Mouse (Mus musculus) heart, embryonic 11.5 days (tissue): ENCODE results near the gene Trak1. TPM values are rescaled to one million over a fixed set of nuclear protein-coding genes. Genes with fewer than 3 reads are reported as not detected.

Experiments used
- ATAC-seq: fragments of 200-750 bp; cut with Nextera tagmentation; replicated peaks from 2 replicates; pipeline ENCODE4 v1.8.0; 2017; ENCODE audit warnings: moderate library complexity; ENCODE audit not compliant: insufficient number of reproducible peaks, low FRiP score, low TSS enrichment
- H3K27ac ChIP-seq: fragments of 300-500 bp; sonication (generic); 2 replicates; pipeline ENCODE4 v1.5.1; 2014; ENCODE audit warnings: mild to moderate bottlenecking, low read depth, low read length
- H3K27me3 ChIP-seq: fragments of 300-500 bp; sonication (generic); 2 replicates; pipeline ENCODE4 v1.6.1; 2014; ENCODE audit warnings: mild to moderate bottlenecking, low read length, mixed read lengths; ENCODE audit not compliant: control insufficient read depth, insufficient read depth
- H3K36me3 ChIP-seq: fragments of 300-500 bp; sonication (generic); 2 replicates; pipeline ENCODE4 v1.6.1; 2014; ENCODE audit warnings: mild to moderate bottlenecking, low read length, moderate library complexity, mixed read lengths; ENCODE audit not compliant: control insufficient read depth, insufficient read depth
- H3K4me1 ChIP-seq: fragments of 300-500 bp; sonication (generic); 2 replicates; pipeline ENCODE4 v1.6.1; 2014; ENCODE audit warnings: low read length; ENCODE audit not compliant: control insufficient read depth, insufficient read depth
- H3K4me2 ChIP-seq: fragments of 300-500 bp; sonication (generic); 2 replicates; pipeline ENCODE4 v1.6.1; 2014; ENCODE audit warnings: mild to moderate bottlenecking, moderate library complexity
- H3K4me3 ChIP-seq: fragments of 300-500 bp; sonication (generic); 2 replicates; pipeline ENCODE4 v1.5.1; 2014; ENCODE audit warnings: low read depth, low read length
- H3K9ac ChIP-seq: fragments of 300-500 bp; sonication (generic); 2 replicates; pipeline ENCODE4 v1.6.1; 2014; ENCODE audit warnings: mild to moderate bottlenecking, low read depth, low read length, moderate library complexity
- H3K9me3 ChIP-seq: fragments of 300-500 bp; sonication (generic); replicated peaks from 2 replicates; pipeline ENCODE4 v1.6.1; 2016; ENCODE audit warnings: low read length; ENCODE audit not compliant: control insufficient read depth
- WGBS: fragments of 180-500 bp; shearing (Covaris S2); extraction: QIAGEN DNeasy Blood & Tissue Kit; methylation state at CpG from one replicate; pipeline ENCODE4 v1.1.7; 2014; ENCODE audit not compliant: insufficient replicate concordance; 5-methylcytosine and 5-hydroxymethylcytosine counted together
- polyA plus RNA-seq: library from polyadenylated mRNA; unstranded; fragments of >200 nt; fragmentation: Nextera tagmentation; extraction: Ambion mirVana; gene quantifications from 2 replicates; pipeline ENCODE4 v1.2.1, GENCODE M21; 2014

Trak1 gene
- polyA plus RNA-seq, 1 experiment from 2014 or later: 21.3 TPM

GRCm38 (mm10) chr9:121285341-121286324, 11.7 kb upstream of the Trak1 start:
- Histone ChIP-seq H3K4me3 (peak overlapping the region; percentile 52), H3K4me1 (no peaks in the 10 kb centered on the region), H3K9me3 (0 out of 2 replicates have a peak, but pooled peaks cover 3% of the 10 kb centered on the region), H3K27ac (peak overlapping the region; percentile 41; the same call in 1 of the 2 replicates), H3K4me2 (peak overlapping the region; percentile 67), H3K27me3 (no peaks in the 10 kb centered on the region), H3K9ac (peak overlapping the region; percentile 70), H3K36me3 (no peaks in the 10 kb centered on the region)
- peak; percentile 76; the same call in 1 of the 2 replicates for ATAC-seq
- 17% methylated on average over 29 of the region's 29 CpGs for WGBS

- H3K9me3 ChIP-seq: 0 out of 2 replicates have a peak, but pooled peaks cover 3% of the 10 kb centered on the region
- H3K36me3 ChIP-seq: no peaks in the 10 kb centered on the region
- no peak overlapping the region for H3K27ac ChIP-seq
- no peaks in the 10 kb centered on the region for H3K27me3 ChIP-seq
- no peaks in the 10 kb centered on the region for H3K4me1 ChIP-seq
- WGBS: 68% methylated on average over 3 of the region's 3 CpGs
- no peak for ATAC-seq
- peak overlapping the region; percentile 52 for H3K4me3 ChIP-seq
- H3K4me2 ChIP-seq: peak overlapping the region; percentile 67
- H3K9ac ChIP-seq: peak overlapping the region; percentile 70
Measured at GRCm38 (mm10) chr9:121286325-121286901, 10.9 kb upstream of the Trak1 start.

GRCm38 (mm10) chr9:121291275-121291674, 6.0 kb upstream of the Trak1 start:
- Histone ChIP-seq H3K36me3 (no peaks in the 10 kb centered on the region), H3K4me1 (no peaks in the 10 kb centered on the region), H3K4me3 (no peak overlapping the region), H3K9me3 (no peaks in the 10 kb centered on the region), H3K27me3 (no peaks in the 10 kb centered on the region), H3K9ac (no peak overlapping the region), H3K4me2 (no peak overlapping the region), H3K27ac (no peak overlapping the region)
- WGBS: 57% methylated on average over 2 of the region's 2 CpGs
- no peak for ATAC-seq

GRCm38 (mm10) chr9:121293187-121293586, 4.1 kb upstream of the Trak1 start:
- no peak overlapping the region for H3K4me3 ChIP-seq
- H3K4me1 ChIP-seq: peaks cover under 1% of the 10 kb centered on the region; the same call in 1 of the 2 replicates
- H3K9me3 ChIP-seq: no peaks in the 10 kb centered on the region
- no peak for ATAC-seq
- no peak overlapping the region for H3K4me2 ChIP-seq
- no peaks in the 10 kb centered on the region; the same call in 1 of the 2 replicates for H3K27me3 ChIP-seq
- H3K9ac ChIP-seq: no peak overlapping the region
- H3K36me3 ChIP-seq: no peaks in the 10 kb centered on the region
- WGBS: 81% methylated on average over 7 of the region's 7 CpGs
- no peak overlapping the region for H3K27ac ChIP-seq

GRCm38 (mm10) chr9:121295221-121295620, 2.1 kb upstream of the Trak1 start:
- no peak overlapping the region for H3K4me2 ChIP-seq
- no peak overlapping the region for H3K9ac ChIP-seq
- H3K36me3 ChIP-seq: no peaks in the 10 kb centered on the region
- no peak overlapping the region for H3K27ac ChIP-seq
- H3K4me1 ChIP-seq: peaks cover 19% of the 10 kb centered on the region
- H3K9me3 ChIP-seq: no peaks in the 10 kb centered on the region
- no peaks in the 10 kb centered on the region; the same call in 1 of the 2 replicates for H3K27me3 ChIP-seq
- WGBS: 72% methylated on average over 7 of the region's 7 CpGs
- H3K4me3 ChIP-seq: no peak overlapping the region
- ATAC-seq: no peak

GRCm38 (mm10) chr9:121298065-121298398, 730 bp downstream of the Trak1 start:
- Histone ChIP-seq H3K4me1 (peaks cover 27% of the 10 kb centered on the region), H3K27me3 (no peaks in the 10 kb centered on the region; the same call in 1 of the 2 replicates), H3K9ac (peak overlapping the region; percentile 96), H3K27ac (peak overlapping the region; percentile 70), H3K4me2 (peak overlapping the region; percentile 68), H3K36me3 (no peaks in the 10 kb centered on the region), H3K9me3 (no peaks in the 10 kb centered on the region), H3K4me3 (peak overlapping the region; percentile 90)
- 5% methylated on average over 7 of the region's 7 CpGs for WGBS
- ATAC-seq: no peak

GRCm38 (mm10) chr9:121298411-121299091, 1.2 kb downstream of the Trak1 start:
- H3K4me3 ChIP-seq: peak overlapping the region; percentile 90
- H3K27ac ChIP-seq: 0 out of 2 replicates have a peak overlapping the region, but pooled peaks have one; percentile 29
- H3K9ac ChIP-seq: peak overlapping the region; percentile 96
- no peaks in the 10 kb centered on the region; the same call in 1 of the 2 replicates for H3K27me3 ChIP-seq
- peaks cover 27% of the 10 kb centered on the region for H3K4me1 ChIP-seq
- WGBS: 39% methylated on average over 15 of the region's 15 CpGs
- H3K4me2 ChIP-seq: peak overlapping the region; percentile 68
- H3K9me3 ChIP-seq: no peaks in the 10 kb centered on the region
- no peak for ATAC-seq
- H3K36me3 ChIP-seq: no peaks in the 10 kb centered on the region

- Histone ChIP-seq H3K4me2 (peak overlapping the region; percentile 68), H3K27me3 (no peaks in the 10 kb centered on the region; the same call in 1 of the 2 replicates), H3K27ac (peak overlapping the region; percentile 22; the same call in 1 of the 2 replicates), H3K4me1 (peaks cover 29% of the 10 kb centered on the region), H3K4me3 (peak overlapping the region; percentile 90), H3K36me3 (no peaks in the 10 kb centered on the region), H3K9me3 (no peaks in the 10 kb centered on the region), H3K9ac (no peak overlapping the region)
- whole genome bisulfite sequencing: 73% methylated on average over 9 of the region's 9 CpGs
- no peak for ATAC-seq
Measured at GRCm38 (mm10) chr9:121299223-121299755, 2.0 kb downstream of the Trak1 start.
